8 mouse cellular contexts compared by ENCODE assay signal in genomic region chr2:135323955-135324302, GRCm38 (mm10).
DNase-seq lines count a peak whose midpoint lies in the region; ATAC-seq lines count a peak whose summit lies in the region.

No protein-coding gene starts in this region.

- no peak overlapping the region for H3K9ac ChIP-seq in intestine, embryonic 15.5 days
- no peak overlapping the region for H3K9ac ChIP-seq in midbrain, embryonic 11.5 days (ENCODE audit: low read length)
- no peak overlapping the region for H3K9ac ChIP-seq in stomach, embryonic 15.5 days

- no peaks in the 10 kb centered on the region for H3K27me3 ChIP-seq in intestine, embryonic 15.5 days (replicated peaks)
- H3K27me3 ChIP-seq in midbrain, embryonic 11.5 days (ENCODE audit: control insufficient read depth, insufficient read depth, low read length): no peaks in the 10 kb centered on the region
- no peaks in the 10 kb centered on the region for H3K27me3 ChIP-seq in stomach, embryonic 15.5 days (replicated peaks)

- intact Hi-C loops in left cerebral cortex, postnatal 14 days (cut with DNase I): loop anchor here (2.0 kb wide), 1 partner anchor 537 kb away; the partner anchor contains the start of gene Plcb1

- no peak overlapping the region for H3K27ac ChIP-seq in intestine, embryonic 15.5 days
- H3K27ac ChIP-seq in midbrain, embryonic 11.5 days (ENCODE audit: low read depth, low read length): no peak overlapping the region
- no peak overlapping the region for H3K27ac ChIP-seq in stomach, embryonic 15.5 days

- no peak overlapping the region for H3K4me2 ChIP-seq in intestine, embryonic 15.5 days (replicated peaks)
- H3K4me2 ChIP-seq in midbrain, embryonic 11.5 days: peak overlapping the region; percentile 4; the same call in 1 of the 2 replicates
- H3K4me2 ChIP-seq in stomach, embryonic 15.5 days: 0 out of 2 replicates have a peak overlapping the region, but pooled peaks have one; percentile 17

- H3K36me3 ChIP-seq in intestine, embryonic 15.5 days: no peaks in the 10 kb centered on the region
- H3K36me3 ChIP-seq in midbrain, embryonic 11.5 days (ENCODE audit: control insufficient read depth, insufficient read depth, low read length): no peaks in the 10 kb centered on the region
- H3K36me3 ChIP-seq in stomach, embryonic 15.5 days: no peaks in the 10 kb centered on the region

- 55% methylated on average over 4 of the region's 4 CpGs for WGBS in intestine, embryonic 15.5 days
- WGBS in midbrain, embryonic 11.5 days: 42% methylated on average over 4 of the region's 4 CpGs
- 39% methylated on average over 4 of the region's 4 CpGs for WGBS in stomach, embryonic 15.5 days

- H3K4me3 ChIP-seq in intestine, embryonic 15.5 days (replicated peaks): no peak overlapping the region
- no peak overlapping the region for H3K4me3 ChIP-seq in midbrain, embryonic 11.5 days (ENCODE audit: low read depth, low read length)
- H3K4me3 ChIP-seq in stomach, embryonic 15.5 days (replicated peaks): no peak overlapping the region

- DNase-seq in CD4-positive, CD25-positive, alpha-beta regulatory T cell, adult 2 months (ENCODE audit: low read depth, low spot score): peak; percentile 18
- peak; percentile 89 for DNase-seq in embryo, embryonic 10 days (ENCODE audit: low spot score)
- peak; percentile 86 for DNase-seq in gastrocnemius, postnatal 10 days
- peak; percentile 84 to 85 for DNase-seq in left cerebral cortex, postnatal 14 days (ENCODE audit: low spot score in 2 of 2)
- DNase-seq in midbrain, embryonic 11.5 days (ENCODE audit: low spot score, missing footprints): peak; percentile 94

- no peaks in the 10 kb centered on the region for H3K9me3 ChIP-seq in intestine, embryonic 15.5 days
- H3K9me3 ChIP-seq in midbrain, embryonic 11.5 days (ENCODE audit: control insufficient read depth, low read length): no peaks in the 10 kb centered on the region
- no peaks in the 10 kb centered on the region for H3K9me3 ChIP-seq in stomach, embryonic 15.5 days

- ATAC-seq in CD4-positive, CD25-positive, alpha-beta regulatory T cell, adult 4 months: no peak
- peak; percentile 72 for ATAC-seq in intestine, embryonic 15.5 days
- ATAC-seq in midbrain, embryonic 11.5 days (ENCODE audit: low FRiP score): peak; percentile 88
- peak; percentile 80 for ATAC-seq in stomach, embryonic 15.5 days (ENCODE audit: insufficient read depth, low FRiP score, low read depth)

- H3K4me1 ChIP-seq in intestine, embryonic 15.5 days (replicated peaks): no peaks in the 10 kb centered on the region
- H3K4me1 ChIP-seq in midbrain, embryonic 11.5 days (ENCODE audit: control insufficient read depth, insufficient read depth, low read length): no peaks in the 10 kb centered on the region
- no peaks in the 10 kb centered on the region for H3K4me1 ChIP-seq in stomach, embryonic 15.5 days

Comparison
In these comparisons a context has a peak if more than half of its experiments do, and no peak if none do; other contexts are left out.
1. DNase-seq: peak in every context shown above with its lines; median percentile 94 in midbrain, embryonic 11.5 days; 89 in embryo, embryonic 10 days; 86 in gastrocnemius, postnatal 10 days; 84 in left cerebral cortex, postnatal 14 days; 18 in CD4-positive, CD25-positive, alpha-beta regulatory T cell, adult 2 months.